9 mouse cellular contexts compared by ENCODE assay signal in genomic region chr9:83727462-83728189, GRCm38 (mm10).
DNase-seq lines count a peak whose midpoint lies in the region; ATAC-seq lines count a peak whose summit lies in the region.
"Had no signal": no experiment of that assay in that cellular context is flagged by ENCODE, and none has a peak within 500 bp of the region (broad histone marks: within the 10 kb centered on the region; RNA-seq: fewer than 3 reads in every experiment).

No protein-coding gene starts in this region.

- no peaks in the 10 kb centered on the region for H3K36me3 ChIP-seq in limb, embryonic 11.5 days (ENCODE audit: control insufficient read depth, insufficient read depth, low read length)
- no peaks in the 10 kb centered on the region for H3K36me3 ChIP-seq in midbrain, embryonic 13.5 days

- H3K9ac ChIP-seq in limb, embryonic 11.5 days (ENCODE audit: low read length) = no peak overlapping the region
- no peak overlapping the region; the same call in 1 of the 2 replicates for H3K9ac ChIP-seq in midbrain, embryonic 13.5 days (replicated peaks)

- peak; percentile 87 for DNase-seq in A20 (ENCODE audit: low read depth, low spot score)
- peak; percentile 36 for DNase-seq in adrenal gland, adult 8-10 months
- DNase-seq in embryo, embryonic 9.5 days (ENCODE audit: extremely low spot score) = peak; percentile 73
- DNase-seq in heart, adult 18-20 months = peak; percentile 53 to 72
- DNase-seq in kidney, adult 18-20 months = peak; percentile 60
- DNase-seq in limb, embryonic 11.5 days (ENCODE audit: low spot score) = peak; percentile 82
- peak; percentile 8 to 25 for DNase-seq in spleen, postnatal 36 days (ENCODE audit: low spot score in 2 of 2)

- H3K4me3 ChIP-seq in limb, embryonic 11.5 days (ENCODE audit: low read depth, low read length) = no peak overlapping the region
- peak overlapping the region; percentile 32 for H3K4me3 ChIP-seq in midbrain, embryonic 13.5 days (replicated peaks)
- H3K4me3 ChIP-seq: erythroblast, embryonic 14.5 days had no signal

- H3K4me2 ChIP-seq in limb, embryonic 11.5 days (ENCODE audit: low read depth, severe bottlenecking) = peak overlapping the region; percentile 30; the same call in 1 of the 2 replicates
- peak overlapping the region; percentile 54 for H3K4me2 ChIP-seq in midbrain, embryonic 13.5 days (replicated peaks)

- peak; percentile 83; the same call in 1 of the 2 replicates for ATAC-seq in limb, embryonic 11.5 days (ENCODE audit: insufficient number of reproducible peaks, low FRiP score, low TSS enrichment, low read depth)
- ATAC-seq in midbrain, embryonic 13.5 days = peak; percentile 86

- H3K27me3 ChIP-seq in limb, embryonic 11.5 days (ENCODE audit: control insufficient read depth, insufficient read depth, low read length) = no peaks in the 10 kb centered on the region
- no peaks in the 10 kb centered on the region for H3K27me3 ChIP-seq in midbrain, embryonic 13.5 days

- no peaks in the 10 kb centered on the region for H3K9me3 ChIP-seq in limb, embryonic 11.5 days (ENCODE audit: control insufficient read depth, low read length)
- H3K9me3 ChIP-seq in midbrain, embryonic 13.5 days = no peaks in the 10 kb centered on the region

- no peaks in the 10 kb centered on the region for H3K4me1 ChIP-seq in limb, embryonic 11.5 days (ENCODE audit: control insufficient read depth, insufficient read depth, low read length)
- H3K4me1 ChIP-seq in midbrain, embryonic 13.5 days (replicated peaks) = 0 out of 2 replicates have a peak, but pooled peaks cover 3% of the 10 kb centered on the region

- WGBS in limb, embryonic 11.5 days = 12% methylated on average over 14 of the region's 14 CpGs
- WGBS in midbrain, embryonic 13.5 days = 11% methylated on average over 14 of the region's 14 CpGs

- no peak overlapping the region for H3K27ac ChIP-seq in limb, embryonic 11.5 days (replicated peaks; ENCODE audit: low read depth, low read length)
- H3K27ac ChIP-seq in midbrain, embryonic 13.5 days = no peak overlapping the region

Comparison
In these comparisons a context has a peak if more than half of its experiments do, and no peak if none do; other contexts are left out.
1. DNase-seq: peak in every context shown above with its lines; median percentile 87 in A20; 82 in limb, embryonic 11.5 days; 73 in embryo, embryonic 9.5 days; 62 in heart, adult 18-20 months; 60 in kidney, adult 18-20 months; 36 in adrenal gland, adult 8-10 months; 16 in spleen, postnatal 36 days.